Mouse (Mus musculus) spleen, postnatal 10 days (tissue): ENCODE data around the gene Mcmbp.

Experiments
- DNase-seq, 2 experiments: peaks; one replicate each; pipeline ENCODE4 v3.0.0; 2021 to 2022; ENCODE audit warnings: low spot score in 2 of 2

Mcmbp gene

GRCm38 (mm10) chr7:128740334-128740733, at the start of gene Mcmbp:
Mcmbp (minus strand) TSS chr7:128740495.
- peak; percentile 91 to 99 for DNase-seq

- DNase-seq, result no peak
These were observed 49.8 kb upstream of the Mcmbp start for GRCm38 (mm10) chr7:128790045-128790444.

GRCm38 (mm10) chr7:128781846-128782245, 41.6 kb upstream of the Mcmbp start:
- DNase-seq, result no peak

- peak in 1 of 2 experiments; percentile 57 for DNase-seq
These were observed 39.0 kb upstream of the Mcmbp start for GRCm38 (mm10) chr7:128779305-128779704.

GRCm38 (mm10) chr7:128777201-128777600, 36.9 kb upstream of the Mcmbp start:
- DNase-seq, result no peak

GRCm38 (mm10) chr7:128766696-128767095, 26.4 kb upstream of the Mcmbp start:
- DNase-seq, result no peak

- DNase-seq, result no peak
These were observed 18.7 kb upstream of the Mcmbp start for GRCm38 (mm10) chr7:128758948-128759347.

- DNase-seq, result no peak
These were observed 15.1 kb upstream of the Mcmbp start for GRCm38 (mm10) chr7:128755396-128755795.

- DNase-seq, result no peak
These were observed 11.7 kb upstream of the Mcmbp start for GRCm38 (mm10) chr7:128752012-128752411.

- DNase-seq, result no peak
These were observed 10.0 kb upstream of the Mcmbp start for GRCm38 (mm10) chr7:128750296-128750695.

GRCm38 (mm10) chr7:128748758-128749157, 8.5 kb upstream of the Mcmbp start:
- peak; percentile 52 to 76 for DNase-seq

- DNase-seq, result no peak
These were observed 5.9 kb upstream of the Mcmbp start for GRCm38 (mm10) chr7:128746151-128746550.

GRCm38 (mm10) chr7:128744684-128745485, 4.6 kb upstream of the Mcmbp start, which contains the start of gene Sec23ip:
Sec23ip (plus strand) TSS chr7:128744943.
- DNase-seq, result peak; percentile 92 to 97

GRCm38 (mm10) chr7:128743898-128744297, 3.6 kb upstream of the Mcmbp start:
- DNase-seq, result no peak

GRCm38 (mm10) chr7:128739462-128740277, 625 bp downstream of the Mcmbp start:
- peak; percentile 59 to 62 for DNase-seq

GRCm38 (mm10) chr7:128739116-128739461, 1.2 kb downstream of the Mcmbp start:
- no peak for DNase-seq

GRCm38 (mm10) chr7:128738041-128738440, 2.3 kb downstream of the Mcmbp start:
- no peak for DNase-seq

- DNase-seq, result no peak
These were observed 8.7 kb downstream of the Mcmbp start for GRCm38 (mm10) chr7:128731585-128731984.

GRCm38 (mm10) chr7:128728738-128729137, 11.6 kb downstream of the Mcmbp start:
- no peak for DNase-seq

GRCm38 (mm10) chr7:128727701-128728100, 12.6 kb downstream of the Mcmbp start:
- no peak for DNase-seq

GRCm38 (mm10) chr7:128726999-128727398, 13.3 kb downstream of the Mcmbp start:
- DNase-seq, result no peak

GRCm38 (mm10) chr7:128725189-128725588, 15.1 kb downstream of the Mcmbp start:
- no peak for DNase-seq

- DNase-seq, result peak in 1 of 2 experiments; percentile 59
These were observed 15.5 kb downstream of the Mcmbp start for GRCm38 (mm10) chr7:128724761-128725160.
